Mouse (Mus musculus) hindbrain, embryonic 13.5 days (tissue): ENCODE measurements around the gene Leng9. TPM values are rescaled to one million over a fixed set of nuclear protein-coding genes. Genes with fewer than 3 reads are reported as not detected.

Source experiments
- ATAC-seq: fragments of 200-750 bp; cut with Nextera tagmentation; 2 replicates; pipeline ENCODE4 v1.8.0; 2017; ENCODE audit warnings: moderate TSS enrichment; ENCODE audit not compliant: low FRiP score
- H3K27ac ChIP-seq: fragments of 300-500 bp; sonication (generic); 2 replicates; pipeline ENCODE4 v1.5.1; 2015; ENCODE audit warnings: inconsistent platforms, mild to moderate bottlenecking, moderate library complexity
- H3K27me3 ChIP-seq: fragments of 300-500 bp; sonication (generic); 2 replicates; pipeline ENCODE4 v1.6.1; 2015; ENCODE audit warnings: mild to moderate bottlenecking, inconsistent platforms
- H3K36me3 ChIP-seq: fragments of 300-500 bp; sonication (generic); 2 replicates; pipeline ENCODE4 v1.6.1; 2015; ENCODE audit warnings: mild to moderate bottlenecking, inconsistent platforms
- H3K4me1 ChIP-seq: fragments of 300-500 bp; sonication (generic); replicated peaks from 2 replicates; pipeline ENCODE4 v1.6.1; 2015; ENCODE audit warnings: inconsistent platforms
- H3K4me2 ChIP-seq: fragments of 300-500 bp; sonication (generic); 2 replicates; pipeline ENCODE4 v1.6.1; 2015; ENCODE audit warnings: inconsistent platforms, mild to moderate bottlenecking, moderate library complexity
- H3K4me3 ChIP-seq: fragments of 300-500 bp; sonication (generic); 2 replicates; pipeline ENCODE4 v1.5.1; 2015; ENCODE audit warnings: mild to moderate bottlenecking, inconsistent platforms
- H3K9ac ChIP-seq: fragments of 300-500 bp; sonication (generic); 2 replicates; pipeline ENCODE4 v1.6.1; 2015; ENCODE audit warnings: mild to moderate bottlenecking, inconsistent platforms
- H3K9me3 ChIP-seq: fragments of 300-500 bp; sonication (generic); 2 replicates; pipeline ENCODE4 v1.6.1; 2016; ENCODE audit warnings: inconsistent platforms
- WGBS: fragments of 180-500 bp; shearing (Covaris S2); methylation state at CpG from one replicate; pipeline ENCODE4 v1.1.7; 2015; 5-methylcytosine and 5-hydroxymethylcytosine counted together
- polyA plus RNA-seq: library from polyadenylated mRNA; unstranded; fragments of >200 nt; fragmentation: Nextera tagmentation; extraction: Ambion mirVana; gene quantifications from 2 replicates; pipeline ENCODE4 v1.2.1, GENCODE M21; 2015

Leng9 gene
- polyA plus RNA-seq, 1 experiment from 2014 or later, result 4.7 TPM

DNA sequence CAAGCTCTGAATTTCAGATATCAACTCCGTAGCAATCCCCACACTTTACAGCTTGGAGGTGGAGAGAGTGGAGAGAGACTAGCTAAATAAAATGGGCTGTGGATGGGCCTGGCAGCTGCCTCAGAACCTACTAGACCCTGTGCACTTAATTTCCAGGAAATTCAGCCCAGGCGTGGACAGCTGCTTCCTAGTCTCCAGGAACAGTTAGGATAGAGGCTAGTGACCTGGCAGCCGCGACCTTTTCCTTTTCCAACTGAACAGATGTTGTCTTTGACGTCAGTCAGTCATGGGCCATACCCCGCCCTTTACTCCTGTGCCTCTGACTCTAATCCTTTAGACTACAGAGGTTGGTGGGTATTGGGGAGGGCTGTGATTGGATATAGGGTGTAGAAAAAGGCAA lies 21.3 kb downstream of the Leng9 start:
- ATAC-seq, result no peak
- no peak overlapping the region for H3K4me2 ChIP-seq
- 71% methylated on average over 6 of the region's 6 CpGs for WGBS
- H3K27ac ChIP-seq, result peak overlapping the region; percentile 83; the same call in 1 of the 2 replicates
- no peaks in the 10 kb centered on the region for H3K27me3 ChIP-seq
- H3K9ac ChIP-seq, result peak overlapping the region; percentile 51; the same call in 1 of the 2 replicates
- no peak overlapping the region for H3K4me3 ChIP-seq
- H3K36me3 ChIP-seq, result peaks cover 48% of the 10 kb centered on the region
- no peaks in the 10 kb centered on the region for H3K9me3 ChIP-seq
- peaks cover 69% of the 10 kb centered on the region for H3K4me1 ChIP-seq

DNA sequence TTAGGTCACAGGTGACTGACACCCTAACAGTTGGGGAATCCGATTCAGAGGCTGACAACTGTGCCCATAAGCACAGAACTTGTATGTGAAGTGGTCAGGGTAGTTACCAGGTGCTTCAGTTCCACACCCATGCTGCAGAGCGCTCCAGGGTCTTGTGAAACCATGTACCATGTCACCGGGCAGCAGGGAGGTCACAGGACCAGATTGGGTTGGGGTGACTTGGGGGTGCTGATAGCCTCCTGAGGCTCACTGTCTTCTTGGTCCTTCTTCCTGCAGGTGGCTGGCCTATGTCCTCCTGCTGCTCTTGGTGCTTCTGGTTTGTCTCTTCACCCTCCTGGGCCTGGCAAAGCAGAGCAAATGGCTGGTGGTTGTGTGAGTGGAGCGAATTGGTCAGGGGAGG lies 22.3 kb downstream of the Leng9 start:
- Histone ChIP-seq H3K4me2 (no peak overlapping the region), H3K4me1 (peaks cover 71% of the 10 kb centered on the region), H3K4me3 (no peak overlapping the region), H3K9me3 (no peaks in the 10 kb centered on the region), H3K27ac (peak overlapping the region; percentile 83), H3K36me3 (peaks cover 38% of the 10 kb centered on the region), H3K9ac (0 out of 2 replicates have a peak overlapping the region, but pooled peaks have one; percentile 51), H3K27me3 (no peaks in the 10 kb centered on the region)
- ATAC-seq, result no peak
- 96% methylated on average over 4 of the region's 4 CpGs for WGBS

DNA sequence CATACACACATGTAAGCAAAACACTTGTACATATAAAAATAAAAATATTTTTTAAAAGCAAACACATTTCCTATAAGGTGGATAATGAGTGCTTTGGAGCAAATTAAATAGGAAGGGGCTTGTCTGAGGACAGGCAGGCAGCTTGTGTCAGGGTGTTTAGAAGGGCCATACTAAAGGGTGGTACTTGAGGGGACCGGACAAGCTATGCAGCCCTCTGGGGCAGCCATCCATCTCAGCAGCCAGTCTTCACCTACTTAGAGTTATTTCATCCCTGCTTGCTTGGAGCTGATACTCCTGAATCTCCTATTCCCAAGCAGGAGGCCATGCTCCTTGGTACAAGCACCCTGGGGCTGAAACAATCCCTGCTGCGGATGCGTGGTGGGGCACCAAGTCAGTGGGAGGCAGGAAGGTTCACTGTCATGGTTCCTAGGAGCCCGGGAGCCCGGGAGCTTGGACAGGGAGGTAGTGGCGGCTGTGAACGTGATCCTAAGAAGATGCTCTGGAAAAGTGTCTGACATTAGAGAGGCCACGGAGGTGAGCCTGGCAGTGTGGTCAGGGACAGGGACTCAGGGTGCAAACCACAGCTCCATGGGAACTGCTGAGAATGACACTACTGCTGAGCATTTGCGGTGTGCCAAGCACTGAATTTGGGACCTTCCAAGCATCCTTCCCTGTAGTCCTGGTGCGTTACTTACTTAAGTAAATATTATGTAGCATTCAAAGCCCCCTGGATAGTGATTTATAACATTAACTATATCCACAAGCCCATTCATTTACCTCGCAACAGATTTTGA lies 23.0 kb downstream of the Leng9 start:
- Histone ChIP-seq H3K4me3 (no peak overlapping the region), H3K36me3 (peaks cover 31% of the 10 kb centered on the region), H3K9ac (no peak overlapping the region), H3K27me3 (no peaks in the 10 kb centered on the region), H3K9me3 (no peaks in the 10 kb centered on the region), H3K4me2 (no peak overlapping the region), H3K27ac (peak overlapping the region; percentile 83), H3K4me1 (peaks cover 72% of the 10 kb centered on the region)
- WGBS, result 85% methylated on average over 11 of the region's 11 CpGs
- ATAC-seq, result no peak

GRCm38 (mm10) chr7:4125306-4125705 lies 24.9 kb downstream of the Leng9 start:
- ATAC-seq, result no peak
- H3K4me2 ChIP-seq, result peak overlapping the region; percentile 64; the same call in 1 of the 2 replicates
- 31% methylated on average over 9 of the region's 9 CpGs for WGBS
- H3K4me1 ChIP-seq, result peaks cover 73% of the 10 kb centered on the region
- peaks cover 25% of the 10 kb centered on the region for H3K36me3 ChIP-seq
- H3K27ac ChIP-seq, result peak overlapping the region; percentile 90
- H3K4me3 ChIP-seq, result no peak overlapping the region
- H3K9me3 ChIP-seq, result no peaks in the 10 kb centered on the region
- peak overlapping the region; percentile 58 for H3K9ac ChIP-seq
- no peaks in the 10 kb centered on the region for H3K27me3 ChIP-seq

DNA sequence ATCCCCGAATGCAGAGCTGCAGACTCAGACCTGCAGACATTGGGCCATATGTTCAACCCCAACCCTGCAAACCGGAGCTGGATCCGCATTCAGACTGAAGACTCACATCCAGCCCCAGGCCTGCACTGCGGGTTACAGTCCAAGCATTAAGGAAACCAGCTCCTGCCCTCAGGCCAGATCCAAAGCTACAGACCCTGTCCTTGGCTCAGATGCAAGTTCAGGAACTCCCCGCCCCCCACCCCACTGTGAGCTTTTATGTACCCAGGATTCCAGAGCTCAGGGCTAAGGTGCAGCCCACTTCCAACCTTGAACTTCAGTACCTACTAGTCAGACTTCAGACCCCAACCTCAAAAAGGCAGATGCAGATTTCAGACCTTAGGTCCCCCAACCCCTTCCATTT lies 25.3 kb downstream of the Leng9 start:
- 8% methylated on average over 5 of the region's 5 CpGs for WGBS
- Histone ChIP-seq H3K4me1 (peaks cover 77% of the 10 kb centered on the region), H3K36me3 (peaks cover 24% of the 10 kb centered on the region), H3K4me2 (peak overlapping the region; percentile 64), H3K9ac (peak overlapping the region; percentile 58), H3K4me3 (peak overlapping the region; percentile 30), H3K27ac (peak overlapping the region; percentile 90), H3K27me3 (no peaks in the 10 kb centered on the region), H3K9me3 (no peaks in the 10 kb centered on the region)
- ATAC-seq, result peak; percentile 0; the same call in 1 of the 2 replicates

DNA sequence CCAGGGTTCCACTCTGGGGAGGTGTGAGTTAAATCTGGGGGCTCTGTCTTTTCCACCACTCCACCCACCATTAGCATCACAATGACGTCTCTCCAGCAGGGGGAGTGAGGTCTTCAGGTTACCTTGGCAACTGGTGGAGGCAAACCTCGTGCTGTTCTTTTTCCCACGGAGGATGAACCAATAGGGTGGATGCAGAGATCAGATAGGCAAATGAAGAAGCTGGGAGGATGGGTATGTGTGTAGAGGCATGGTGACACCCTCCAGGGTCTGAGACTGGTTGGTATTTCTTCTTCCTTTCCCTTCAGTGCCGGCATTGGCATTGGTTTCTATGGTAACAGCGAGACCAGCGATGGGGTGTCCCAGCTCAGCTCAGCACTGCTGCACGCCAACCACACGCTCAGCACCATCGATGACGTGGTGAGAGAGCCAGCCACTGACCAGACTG lies 25.8 kb downstream of the Leng9 start:
- Histone ChIP-seq H3K9me3 (no peaks in the 10 kb centered on the region), H3K4me1 (peaks cover 82% of the 10 kb centered on the region), H3K27ac (peak overlapping the region; percentile 90), H3K4me2 (peak overlapping the region; percentile 64), H3K9ac (peak overlapping the region; percentile 58), H3K27me3 (no peaks in the 10 kb centered on the region), H3K36me3 (peaks cover 24% of the 10 kb centered on the region), H3K4me3 (peak overlapping the region; percentile 30)
- WGBS, result 0% methylated on average over 10 of the region's 10 CpGs
- peak; percentile 89 for ATAC-seq

DNA sequence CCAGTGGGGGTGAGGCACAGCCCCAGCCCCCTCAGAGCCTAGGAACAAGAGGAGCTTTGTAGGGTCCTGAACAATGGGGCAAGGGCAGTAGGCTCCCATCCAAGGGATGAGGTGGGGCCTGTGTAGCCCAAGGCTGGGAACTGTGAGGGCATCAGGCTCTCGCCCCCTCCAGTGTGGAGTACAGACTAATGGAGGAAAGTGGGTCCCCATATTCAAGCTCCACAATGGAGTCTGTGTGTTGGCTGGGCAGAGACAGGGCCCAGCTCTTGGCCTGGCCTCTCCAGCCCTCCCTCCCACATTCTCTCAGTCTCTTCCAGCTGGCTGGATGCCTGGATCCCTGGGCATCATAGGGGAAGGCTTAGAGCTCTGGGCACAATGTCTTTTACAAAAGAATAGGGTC lies 26.4 kb downstream of the Leng9 start:
- H3K36me3 ChIP-seq, result peaks cover 22% of the 10 kb centered on the region
- peak overlapping the region; percentile 30 for H3K4me3 ChIP-seq
- peak; percentile 77 for ATAC-seq
- no peaks in the 10 kb centered on the region for H3K9me3 ChIP-seq
- peak overlapping the region; percentile 90 for H3K27ac ChIP-seq
- 18% methylated on average over 1 of the region's 1 CpGs for WGBS
- peak overlapping the region; percentile 58; the same call in 1 of the 2 replicates for H3K9ac ChIP-seq
- H3K27me3 ChIP-seq, result no peaks in the 10 kb centered on the region
- H3K4me2 ChIP-seq, result peak overlapping the region; percentile 64
- H3K4me1 ChIP-seq, result peaks cover 84% of the 10 kb centered on the region

DNA sequence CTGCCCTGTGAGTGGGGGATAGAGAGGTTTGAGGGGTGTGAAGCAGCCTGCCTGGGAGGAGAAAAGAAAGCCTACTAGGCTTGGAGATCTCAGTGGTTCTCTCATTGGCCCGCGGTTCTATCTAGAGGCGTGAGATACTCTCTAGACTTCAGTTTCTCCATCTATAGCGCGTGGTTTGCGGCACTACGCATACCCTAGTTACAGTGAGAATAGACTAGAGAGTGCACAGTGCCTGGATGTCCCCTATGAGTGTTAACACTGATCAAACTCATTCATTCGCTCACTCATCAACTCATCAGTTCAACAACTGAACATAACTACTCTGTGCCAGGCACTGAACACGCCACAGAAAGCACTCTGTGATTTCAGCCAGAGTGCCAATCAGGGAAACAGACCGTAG lies 27.4 kb downstream of the Leng9 start:
- H3K4me1 ChIP-seq, result peaks cover 84% of the 10 kb centered on the region
- H3K9me3 ChIP-seq, result no peaks in the 10 kb centered on the region
- peak overlapping the region; percentile 90 for H3K27ac ChIP-seq
- peak overlapping the region; percentile 64 for H3K4me2 ChIP-seq
- no peaks in the 10 kb centered on the region for H3K27me3 ChIP-seq
- peak overlapping the region; percentile 91 for H3K9ac ChIP-seq
- H3K4me3 ChIP-seq, result peak overlapping the region; percentile 65
- WGBS, result 77% methylated on average over 10 of the region's 10 CpGs
- ATAC-seq, result no peak
- H3K36me3 ChIP-seq, result peaks cover 13% of the 10 kb centered on the region

- H3K27ac ChIP-seq, result peak overlapping the region; percentile 90
- no peak for ATAC-seq
- 32% methylated on average over 11 of the region's 11 CpGs for WGBS
Observed at GRCm38 (mm10) chr7:4122076-4122768, 28.0 kb downstream of the Leng9 start.

DNA sequence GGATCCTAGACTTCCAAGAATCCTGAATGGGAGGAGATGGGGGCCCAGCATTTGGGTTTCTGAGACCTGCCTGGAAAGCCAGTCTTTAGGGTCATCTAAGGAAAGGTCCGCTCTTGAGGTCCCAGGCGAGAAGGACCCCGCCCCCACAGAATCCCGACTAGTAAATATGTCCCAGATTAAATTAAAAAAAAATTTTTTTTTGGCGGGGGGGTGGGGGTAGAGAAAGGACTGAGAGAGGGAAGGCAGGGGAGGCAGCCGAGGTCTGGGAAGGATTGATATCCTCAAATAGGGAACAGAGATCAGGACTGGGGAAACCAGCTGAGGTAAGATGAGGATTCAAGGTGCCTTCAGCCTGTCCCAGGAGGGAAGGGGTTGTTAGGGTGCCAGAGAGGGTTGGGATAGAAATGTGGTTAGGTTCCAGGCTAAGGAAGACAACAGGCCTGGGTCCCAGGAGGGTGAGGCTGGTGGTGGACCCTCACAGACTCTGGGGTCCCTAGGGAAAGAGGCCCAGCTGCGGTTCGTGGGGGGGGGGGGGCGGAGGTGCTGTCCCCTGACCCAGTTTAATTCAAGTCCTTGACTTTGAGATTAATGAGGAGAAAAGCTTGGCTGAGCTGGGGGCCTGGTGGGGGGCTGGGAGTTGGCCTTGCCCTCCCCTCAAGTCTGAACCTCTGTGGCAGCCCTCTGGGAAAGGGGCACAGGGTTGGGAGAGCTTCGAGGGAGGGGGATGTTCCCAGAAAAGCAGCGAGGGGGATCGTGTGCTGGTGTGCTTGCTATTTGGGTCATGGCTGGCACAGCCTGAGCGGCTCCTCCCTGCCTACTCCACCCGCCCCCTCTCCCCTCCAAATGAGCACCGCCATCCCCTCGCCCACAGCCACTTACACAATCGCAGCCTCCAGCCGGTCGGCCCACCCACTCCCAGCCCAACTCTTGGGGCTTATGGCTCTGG lies 29.9 kb downstream of the Leng9 start:
- WGBS, result 5% methylated on average over 12 of the region's 19 CpGs
- Histone ChIP-seq H3K9ac (peak overlapping the region; percentile 91), H3K36me3 (no peaks in the 10 kb centered on the region), H3K27ac (peak overlapping the region; percentile 90), H3K27me3 (no peaks in the 10 kb centered on the region), H3K4me3 (peak overlapping the region; percentile 65), H3K9me3 (no peaks in the 10 kb centered on the region), H3K4me2 (peak overlapping the region; percentile 64), H3K4me1 (peaks cover 66% of the 10 kb centered on the region)
- ATAC-seq, result peak; percentile 0; the same call in 1 of the 2 replicates

More at GRCm38 (mm10) chr7:4122076-4122768, 28.0 kb downstream of the Leng9 start:
- H3K9ac ChIP-seq, result peak overlapping the region; percentile 91
- peaks cover 81% of the 10 kb centered on the region for H3K4me1 ChIP-seq
- peak overlapping the region; percentile 65 for H3K4me3 ChIP-seq
- peaks cover 7% of the 10 kb centered on the region for H3K36me3 ChIP-seq
- no peaks in the 10 kb centered on the region for H3K27me3 ChIP-seq
- H3K9me3 ChIP-seq, result no peaks in the 10 kb centered on the region
- peak overlapping the region; percentile 64 for H3K4me2 ChIP-seq

GRCm38 (mm10) chr7:4119344-4119902 lies 30.8 kb downstream of the Leng9 start, which contains the start of gene Ttyh1:
Ttyh1 (plus strand) TSS chr7:4119408.
- peak within 1 kb of the TSS; percentile 91 for H3K9ac ChIP-seq
- peak within 1 kb of the TSS; percentile 64 for H3K4me2 ChIP-seq
- no peaks in the 10 kb centered on the region for H3K9me3 ChIP-seq
- H3K4me1 ChIP-seq, result peaks cover 57% of the 10 kb centered on the region
- peak within 1 kb of the TSS; percentile 65 for H3K4me3 ChIP-seq
- 0 out of 2 replicates have a peak, but pooled peaks have one; percentile 17 for ATAC-seq
- peak within 1 kb of the TSS; percentile 90 for H3K27ac ChIP-seq
- no peaks in the 10 kb centered on the region for H3K36me3 ChIP-seq
- no peaks in the 10 kb centered on the region for H3K27me3 ChIP-seq
- under 1% methylated on average over 32 of the region's 37 CpGs for WGBS
